Mouse (Mus musculus): ENCODE measurements around the gene Myh10. TPM values are rescaled to one million over a fixed set of nuclear protein-coding genes. Genes with fewer than 3 reads are reported as not detected.

The Myh10 gene
- total and polyA plus RNA-seq, 2 experiments from 2014 or later, result 69.9 to 185 TPM

- no peak overlapping the region for H3K4me3 ChIP-seq (ENCODE audit: low read length)
- 81% methylated on average over 3 of the region's 3 CpGs for WGBS
These were observed 16.7 kb upstream of the Myh10 start for GRCm38 (mm10) chr11:68674643-68675042.

GRCm38 (mm10) chr11:68675274-68675673, 16.1 kb upstream of the Myh10 start:
- no peak overlapping the region for H3K27ac ChIP-seq
- no peaks in the 10 kb centered on the region for H3K4me1 ChIP-seq (ENCODE audit: insufficient read depth, low read length)
- no peak overlapping the region for H3K4me2 ChIP-seq (ENCODE audit: low read depth, low read length)
- TF ChIP-seq CTCF (IDR thresholded peaks at IDR 0.05; ENCODE audit: low read depth), result no peak
- H3K9ac ChIP-seq (replicated peaks; ENCODE audit: low read length), result no peak overlapping the region
- H3K4me3 ChIP-seq (ENCODE audit: low read length), result no peak overlapping the region
- H3K36me3 ChIP-seq (ENCODE audit: insufficient read depth, low read length), result no peaks in the 10 kb centered on the region
- H3K9me3 ChIP-seq (ENCODE audit: low read length), result no peaks in the 10 kb centered on the region
- WGBS, result 80% methylated on average over 3 of the region's 3 CpGs
- ATAC-seq, result no peak
- H3K27me3 ChIP-seq (ENCODE audit: insufficient read depth, low read length), result no peaks in the 10 kb centered on the region
- no peak for DNase-seq (ENCODE audit: low spot score)

More at GRCm38 (mm10) chr11:68674643-68675042, 16.7 kb upstream of the Myh10 start:
- no peaks in the 10 kb centered on the region for H3K27me3 ChIP-seq (ENCODE audit: insufficient read depth, low read length)
- TF ChIP-seq CTCF (IDR thresholded peaks at IDR 0.05; ENCODE audit: low read depth), result no peak
- DNase-seq (ENCODE audit: low spot score) (no peak), ATAC-seq (no peak)
- H3K9me3 ChIP-seq (ENCODE audit: low read length), result no peaks in the 10 kb centered on the region
- no peak overlapping the region for H3K27ac ChIP-seq
- no peaks in the 10 kb centered on the region for H3K36me3 ChIP-seq (ENCODE audit: insufficient read depth, low read length)
- no peak overlapping the region for H3K9ac ChIP-seq (replicated peaks; ENCODE audit: low read length)
- H3K4me2 ChIP-seq (ENCODE audit: low read depth, low read length), result no peak overlapping the region
- no peaks in the 10 kb centered on the region for H3K4me1 ChIP-seq (ENCODE audit: insufficient read depth, low read length)

GRCm38 (mm10) chr11:68681254-68681839, 10.0 kb upstream of the Myh10 start:
- no peak overlapping the region for H3K4me2 ChIP-seq (ENCODE audit: low read depth, low read length)
- WGBS, result 68% methylated on average over 3 of the region's 3 CpGs
- no peaks in the 10 kb centered on the region for H3K9me3 ChIP-seq (ENCODE audit: low read length)
- no peaks in the 10 kb centered on the region for H3K27me3 ChIP-seq (ENCODE audit: insufficient read depth, low read length)
- no peak for ATAC-seq
- H3K4me3 ChIP-seq (ENCODE audit: low read length), result no peak overlapping the region
- no peaks in the 10 kb centered on the region for H3K36me3 ChIP-seq (ENCODE audit: insufficient read depth, low read length)
- H3K9ac ChIP-seq (replicated peaks; ENCODE audit: low read length), result no peak overlapping the region
- H3K4me1 ChIP-seq (ENCODE audit: insufficient read depth, low read length), result no peaks in the 10 kb centered on the region
- no peak overlapping the region for H3K27ac ChIP-seq
- TF ChIP-seq CTCF (IDR thresholded peaks at IDR 0.05; ENCODE audit: low read depth), result peak; percentile 35
- no peak for DNase-seq (ENCODE audit: low spot score)

- Histone ChIP-seq H3K9ac (replicated peaks; ENCODE audit: low read length) (no peak overlapping the region), H3K27me3 (ENCODE audit: insufficient read depth, low read length) (no peaks in the 10 kb centered on the region), H3K4me2 (ENCODE audit: low read depth, low read length) (no peak overlapping the region), H3K36me3 (ENCODE audit: insufficient read depth, low read length) (no peaks in the 10 kb centered on the region), H3K4me1 (ENCODE audit: insufficient read depth, low read length) (no peaks in the 10 kb centered on the region), H3K9me3 (ENCODE audit: low read length) (no peaks in the 10 kb centered on the region), H3K4me3 (ENCODE audit: low read length) (no peak overlapping the region), H3K27ac (no peak overlapping the region)
- no peak for DNase-seq (ENCODE audit: low spot score)
- no peak for TF ChIP-seq CTCF (IDR thresholded peaks at IDR 0.05; ENCODE audit: low read depth)
- ATAC-seq, result no peak
- 83% methylated on average over 8 of the region's 8 CpGs for WGBS
These were observed 9.1 kb upstream of the Myh10 start for GRCm38 (mm10) chr11:68682136-68682806.

GRCm38 (mm10) chr11:68686001-68686400, 5.4 kb upstream of the Myh10 start:
- H3K27me3 ChIP-seq (ENCODE audit: insufficient read depth, low read length), result no peaks in the 10 kb centered on the region
- H3K9me3 ChIP-seq (ENCODE audit: low read length), result no peaks in the 10 kb centered on the region
- 82% methylated on average over 5 of the region's 5 CpGs for WGBS
- no peaks in the 10 kb centered on the region; the same call in 1 of the 2 replicates for H3K4me1 ChIP-seq (ENCODE audit: insufficient read depth, low read length)
- no peak for DNase-seq (ENCODE audit: low spot score)
- H3K4me3 ChIP-seq (ENCODE audit: low read length), result no peak overlapping the region
- H3K36me3 ChIP-seq (ENCODE audit: insufficient read depth, low read length), result no peaks in the 10 kb centered on the region
- H3K27ac ChIP-seq, result no peak overlapping the region
- no peak for TF ChIP-seq CTCF (IDR thresholded peaks at IDR 0.05; ENCODE audit: low read depth)
- no peak overlapping the region for H3K4me2 ChIP-seq (ENCODE audit: low read depth, low read length)
- no peak overlapping the region for H3K9ac ChIP-seq (replicated peaks; ENCODE audit: low read length)
- no peak for ATAC-seq

- Histone ChIP-seq H3K9ac (replicated peaks; ENCODE audit: low read length) (no peak overlapping the region), H3K27me3 (ENCODE audit: insufficient read depth, low read length) (no peaks in the 10 kb centered on the region), H3K36me3 (ENCODE audit: insufficient read depth, low read length) (no peaks in the 10 kb centered on the region), H3K9me3 (ENCODE audit: low read length) (no peaks in the 10 kb centered on the region), H3K4me2 (ENCODE audit: low read depth, low read length) (no peak overlapping the region), H3K4me1 (ENCODE audit: insufficient read depth, low read length) (no peaks in the 10 kb centered on the region; the same call in 1 of the 2 replicates), H3K27ac (no peak overlapping the region), H3K4me3 (ENCODE audit: low read length) (no peak overlapping the region)
- no peak for ATAC-seq
- no peak for DNase-seq (ENCODE audit: low spot score)
- 63% methylated on average over 1 of the region's 1 CpGs for WGBS
- TF ChIP-seq CTCF (IDR thresholded peaks at IDR 0.05; ENCODE audit: low read depth), result no peak
These were observed 2.1 kb upstream of the Myh10 start for GRCm38 (mm10) chr11:68689304-68689703.

GRCm38 (mm10) chr11:68690465-68690864, 894 bp upstream of the Myh10 start:
- no peak overlapping the region for H3K4me3 ChIP-seq (ENCODE audit: low read length)
- no peak overlapping the region for H3K27ac ChIP-seq
- DNase-seq (ENCODE audit: low spot score), result no peak
- no peak for ATAC-seq
- TF ChIP-seq CTCF (IDR thresholded peaks at IDR 0.05; ENCODE audit: low read depth), result 0 out of 2 replicates have a peak, but pooled peaks have one; percentile 5
- WGBS, result 64% methylated on average over 5 of the region's 5 CpGs
- H3K4me1 ChIP-seq (ENCODE audit: insufficient read depth, low read length), result peaks cover 4% of the 10 kb centered on the region; the same call in 1 of the 2 replicates
- H3K27me3 ChIP-seq (ENCODE audit: insufficient read depth, low read length), result no peaks in the 10 kb centered on the region
- H3K4me2 ChIP-seq (ENCODE audit: low read depth, low read length), result peak overlapping the region; percentile 87; the same call in 1 of the 2 replicates
- H3K9ac ChIP-seq (replicated peaks; ENCODE audit: low read length), result no peak overlapping the region
- no peaks in the 10 kb centered on the region for H3K36me3 ChIP-seq (ENCODE audit: insufficient read depth, low read length)
- H3K9me3 ChIP-seq (ENCODE audit: low read length), result no peaks in the 10 kb centered on the region

Measured in hindbrain, postnatal 0 days (tissue).